Mouse (Mus musculus): Measurements from ENCODE around the gene Shb.

Gene Shb

DNA sequence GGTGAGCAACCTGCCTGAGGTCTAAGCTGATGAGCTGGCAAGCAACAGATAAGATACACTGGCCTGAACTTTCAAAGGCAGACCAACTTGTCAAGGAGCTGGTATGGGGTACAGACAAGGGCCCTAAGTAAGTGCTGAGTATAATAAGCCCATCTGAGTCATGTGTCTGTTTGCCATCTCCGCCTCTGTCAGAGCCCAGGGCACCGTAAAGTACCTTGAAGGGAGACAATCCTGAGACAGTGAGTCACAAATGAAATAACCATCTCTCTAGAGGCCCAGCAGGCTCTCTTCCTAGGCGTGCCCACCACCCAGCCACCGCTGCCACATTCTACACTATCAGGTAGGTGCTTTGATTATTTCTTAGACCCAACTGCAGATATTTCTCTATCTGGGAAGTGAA lies 77.3 kb downstream of the Shb start:
- DNase-seq (ENCODE audit: low spot score) = no peak

DNA sequence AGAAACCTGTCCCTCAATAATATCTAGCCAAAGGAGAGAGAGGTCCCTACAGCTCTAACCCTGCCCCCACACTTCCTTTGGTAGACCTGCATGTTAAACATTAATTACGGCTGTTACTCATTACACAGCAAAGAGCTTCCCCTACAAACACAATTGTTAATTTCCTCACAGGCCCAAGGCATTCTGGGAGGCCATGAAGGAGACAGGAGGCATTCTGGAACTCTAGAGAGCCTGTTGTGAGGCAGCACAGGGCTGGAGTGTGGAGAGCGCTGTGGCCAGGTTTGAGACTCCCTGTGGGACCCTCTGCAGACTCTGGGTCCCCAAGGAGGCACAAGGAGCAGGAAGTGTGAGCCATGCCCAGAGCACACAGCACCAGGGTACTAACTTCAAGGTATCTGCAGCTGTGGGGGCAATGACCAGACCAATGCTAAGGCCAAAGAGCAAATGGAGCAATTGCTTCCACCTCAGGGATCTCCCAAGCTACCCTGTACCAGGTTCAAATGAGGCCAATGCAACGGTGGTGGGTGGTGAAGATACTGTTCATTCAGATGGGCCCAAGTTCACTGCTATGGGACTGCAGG lies 78.9 kb downstream of the Shb start:
- DNase-seq (ENCODE audit: low spot score) = no peak

DNA sequence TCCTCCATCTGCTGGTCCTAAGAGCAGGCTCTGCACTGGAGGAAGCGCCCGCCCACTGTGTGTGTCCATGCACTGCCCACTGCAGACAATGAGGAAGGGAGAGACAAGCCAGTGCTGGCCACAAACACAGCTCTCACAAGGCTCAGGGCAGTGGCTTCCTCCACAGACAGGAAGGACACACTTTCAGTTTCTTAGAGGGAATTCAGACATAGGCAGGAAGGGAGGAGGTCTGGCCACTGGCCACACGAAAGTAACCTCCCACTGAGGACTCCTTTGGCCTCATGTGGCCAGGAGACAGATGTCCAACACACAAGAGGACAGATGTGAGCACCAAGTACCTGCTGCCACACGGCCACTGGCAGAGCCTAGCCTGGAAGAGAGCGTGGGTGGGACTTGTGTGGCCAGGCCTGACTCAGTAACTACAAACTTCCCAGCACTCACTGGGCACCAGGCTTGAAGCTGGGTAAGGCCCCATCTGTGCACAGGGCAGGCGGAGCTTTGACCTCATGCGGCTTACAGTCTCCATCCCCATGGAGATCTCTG lies 79.6 kb downstream of the Shb start:
- DNase-seq (ENCODE audit: low spot score) = peak; percentile 57

DNA sequence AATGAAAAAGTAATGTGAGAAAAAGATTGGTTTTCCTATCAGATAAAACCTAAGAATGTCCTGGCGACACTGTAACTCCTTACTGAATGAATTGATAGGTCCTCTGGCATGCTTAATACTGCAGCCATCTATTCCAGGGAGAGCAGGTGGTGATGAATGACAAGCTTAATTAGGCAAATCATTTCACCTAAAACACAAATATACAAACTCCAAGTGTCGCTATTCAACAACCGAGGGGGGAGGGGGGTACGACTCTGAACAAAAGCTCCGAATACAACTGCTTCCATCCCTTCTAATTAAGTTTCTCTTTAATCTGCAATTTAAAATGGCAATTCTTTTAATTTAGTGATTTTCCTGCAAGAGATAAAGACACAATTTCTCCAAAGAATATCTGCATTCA lies 83.3 kb downstream of the Shb start:
- DNase-seq (ENCODE audit: low spot score) = no peak

DNA sequence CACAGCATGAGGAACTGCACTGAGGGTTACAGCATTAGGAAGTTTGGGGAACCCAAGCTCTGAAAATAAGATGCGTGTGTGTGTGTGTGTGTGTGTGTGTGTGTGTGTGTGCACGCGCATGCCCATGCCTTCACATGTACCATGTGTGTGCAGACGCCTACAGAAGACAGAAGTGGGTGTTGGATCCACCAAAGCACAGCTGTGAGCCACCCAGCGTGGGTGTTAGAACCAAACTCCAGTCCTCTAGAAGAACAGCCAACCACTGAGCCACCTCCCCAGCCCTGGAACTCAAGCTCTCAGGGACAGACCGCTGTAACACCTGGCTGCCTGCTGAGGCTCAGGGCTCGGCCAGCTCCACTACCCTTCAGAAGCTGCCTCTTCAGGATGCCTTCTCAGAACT lies 83.8 kb downstream of the Shb start:
- DNase-seq (ENCODE audit: low spot score) = peak; percentile 50

DNA sequence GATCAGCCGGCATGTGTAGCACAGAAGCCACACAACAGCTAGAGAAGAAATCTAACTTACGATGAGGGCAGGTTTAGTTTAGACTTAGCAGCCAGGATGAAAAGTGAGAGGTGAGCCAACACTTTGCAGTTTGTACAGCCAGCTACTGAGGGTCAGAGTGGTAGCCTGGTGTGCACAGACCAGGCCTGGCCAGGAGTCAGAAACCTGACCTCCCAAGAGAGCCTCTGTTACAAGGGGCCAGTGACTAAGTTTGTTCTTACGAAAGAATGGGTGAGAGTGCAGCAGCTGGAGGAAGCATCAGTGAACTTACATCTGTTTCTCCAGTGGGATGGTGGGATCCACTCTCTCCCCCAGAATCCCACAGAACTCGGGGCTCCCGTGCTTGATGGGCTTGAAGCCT lies 85.1 kb downstream of the Shb start:
- DNase-seq (ENCODE audit: low spot score) = no peak

DNA sequence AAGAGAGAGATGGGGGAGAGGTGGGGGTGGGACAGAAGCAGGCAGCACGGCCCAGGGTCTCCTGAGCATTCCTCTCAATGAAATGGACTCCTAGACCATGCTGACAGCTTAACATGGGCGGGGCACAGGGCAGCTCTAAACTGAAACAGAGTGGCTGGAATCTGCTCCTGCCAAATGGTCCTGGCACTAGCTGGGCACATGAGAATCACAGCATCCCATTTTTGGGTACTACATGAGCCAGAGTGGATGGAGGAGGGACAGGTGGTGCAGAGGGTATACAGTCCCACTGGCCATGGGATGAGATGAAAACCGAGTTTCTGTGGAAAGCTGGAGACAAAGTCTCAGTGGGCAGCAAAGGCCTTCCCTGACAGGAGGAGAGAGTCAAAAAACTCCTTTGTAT lies 87.0 kb downstream of the Shb start:
- no peak for DNase-seq (ENCODE audit: low spot score)

DNA sequence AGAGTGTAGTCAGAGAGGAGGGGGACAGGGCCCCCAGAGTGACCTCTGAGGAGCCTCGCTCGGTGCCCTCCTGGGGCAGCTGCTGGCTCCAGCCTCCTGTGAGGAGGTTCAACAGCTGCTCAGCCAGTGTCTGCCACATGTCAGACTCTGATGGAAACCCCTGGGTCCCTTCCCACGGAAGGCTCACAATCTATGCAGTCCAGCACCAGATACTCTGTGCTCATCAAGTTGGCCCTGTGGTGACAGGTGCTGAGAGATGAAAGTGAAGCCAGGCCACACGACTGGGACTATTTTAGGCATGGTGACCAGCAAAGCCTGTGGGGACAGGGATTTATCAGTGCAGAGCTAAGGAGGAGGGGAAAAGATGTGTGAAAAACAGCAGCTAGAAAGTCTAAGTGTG lies 87.5 kb downstream of the Shb start:
- DNase-seq (ENCODE audit: low spot score) = no peak

DNA sequence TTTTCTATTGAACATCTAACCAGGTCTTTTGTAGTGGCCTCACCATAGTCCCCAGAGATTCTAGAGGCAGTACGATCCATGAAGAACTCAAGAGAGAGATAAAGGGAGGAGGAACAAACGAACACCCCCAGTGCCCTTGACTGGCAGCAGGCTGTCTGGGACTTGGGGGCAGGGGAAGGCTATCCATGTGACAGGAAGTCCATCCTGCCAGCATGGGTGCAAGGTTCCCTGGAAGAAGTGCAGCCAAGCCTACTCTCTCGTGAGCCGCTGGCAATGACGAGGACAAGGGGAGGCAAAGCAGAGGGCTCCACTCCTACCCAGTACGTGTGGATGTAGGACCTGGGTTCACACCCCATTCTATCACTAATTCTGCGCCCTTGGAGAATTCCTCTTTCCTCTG lies 88.6 kb downstream of the Shb start:
- no peak for DNase-seq (ENCODE audit: low spot score)

DNA sequence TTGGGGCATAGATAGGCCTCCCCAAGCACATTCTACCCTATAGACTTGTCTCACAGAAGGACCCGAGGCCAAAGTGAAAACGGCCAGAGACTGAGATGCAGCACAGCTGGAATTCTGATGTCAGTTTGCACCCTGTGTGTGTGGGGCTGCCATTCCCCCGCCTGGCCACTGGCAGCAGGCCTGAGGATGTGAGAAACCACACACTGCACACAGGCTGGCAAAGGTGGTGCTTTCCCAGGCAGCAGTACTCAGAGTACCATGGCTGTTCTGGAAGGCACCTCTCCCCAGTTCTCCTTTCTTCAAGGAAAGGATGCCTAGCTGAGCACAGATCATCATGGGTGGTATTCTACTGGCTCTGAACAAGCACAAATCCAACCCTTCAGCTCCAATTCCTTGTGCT lies 90.0 kb downstream of the Shb start:
- DNase-seq (ENCODE audit: low spot score) = no peak

DNA sequence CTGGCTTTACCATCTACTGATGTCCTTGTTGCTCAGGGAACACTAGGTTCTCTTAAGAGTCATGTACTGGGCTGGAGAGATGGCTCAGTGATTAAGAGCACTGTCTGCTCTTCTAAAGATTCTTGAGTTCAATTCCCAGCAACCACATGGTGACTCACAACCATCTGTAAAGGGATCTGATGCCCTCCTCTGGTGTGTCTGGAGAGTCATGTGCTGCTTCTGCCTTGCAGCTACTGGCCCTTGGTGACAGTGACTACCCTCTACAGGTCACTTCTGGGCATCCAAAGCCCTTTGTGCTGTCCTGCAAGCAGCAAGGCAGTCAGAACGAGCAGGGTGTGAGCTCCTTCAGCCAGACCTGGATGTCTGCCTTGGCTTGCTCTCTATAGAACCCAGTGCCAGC lies 90.5 kb downstream of the Shb start:
- no peak for DNase-seq (ENCODE audit: low spot score)

DNA sequence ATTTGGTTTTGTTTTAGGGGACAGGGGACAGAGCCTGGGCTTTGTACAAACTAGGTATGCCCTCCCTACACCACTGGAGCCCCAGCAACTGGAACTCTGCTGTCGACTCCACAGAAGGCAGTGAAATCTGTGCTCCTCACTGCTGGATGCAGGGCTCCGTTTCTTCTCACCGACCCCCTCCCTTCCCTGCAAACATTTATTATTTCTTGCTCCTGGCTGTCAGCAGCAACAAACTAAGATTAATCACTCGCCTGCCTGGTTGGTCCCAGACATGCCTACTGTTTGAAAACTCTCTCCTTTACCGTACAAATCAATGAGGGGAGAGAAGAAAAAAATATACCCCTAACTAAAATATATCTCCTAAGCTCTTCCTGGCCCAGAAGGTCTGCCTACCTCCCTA lies 93.0 kb downstream of the Shb start:
- DNase-seq (ENCODE audit: low spot score) = no peak

DNA sequence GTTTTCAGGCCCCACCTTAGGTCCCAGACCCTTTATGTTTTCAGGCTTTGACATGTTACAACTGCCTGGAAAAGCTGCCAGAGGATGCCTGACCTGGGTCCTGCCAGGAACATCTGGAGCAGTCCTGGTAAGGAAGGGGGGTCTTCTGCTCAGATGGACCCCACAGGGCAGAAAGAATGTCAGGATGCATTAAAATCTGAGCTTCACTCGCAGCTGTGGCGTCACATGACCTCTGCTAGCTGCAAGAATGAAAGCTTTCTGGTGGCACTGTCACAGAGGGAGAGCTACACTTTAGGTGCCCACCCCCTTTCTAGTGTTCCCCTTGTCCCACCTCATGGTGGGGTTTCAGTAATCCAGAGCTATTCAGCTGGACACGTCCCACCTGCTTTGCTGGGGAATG lies 95.3 kb downstream of the Shb start:
- DNase-seq (ENCODE audit: low spot score) = no peak

DNA sequence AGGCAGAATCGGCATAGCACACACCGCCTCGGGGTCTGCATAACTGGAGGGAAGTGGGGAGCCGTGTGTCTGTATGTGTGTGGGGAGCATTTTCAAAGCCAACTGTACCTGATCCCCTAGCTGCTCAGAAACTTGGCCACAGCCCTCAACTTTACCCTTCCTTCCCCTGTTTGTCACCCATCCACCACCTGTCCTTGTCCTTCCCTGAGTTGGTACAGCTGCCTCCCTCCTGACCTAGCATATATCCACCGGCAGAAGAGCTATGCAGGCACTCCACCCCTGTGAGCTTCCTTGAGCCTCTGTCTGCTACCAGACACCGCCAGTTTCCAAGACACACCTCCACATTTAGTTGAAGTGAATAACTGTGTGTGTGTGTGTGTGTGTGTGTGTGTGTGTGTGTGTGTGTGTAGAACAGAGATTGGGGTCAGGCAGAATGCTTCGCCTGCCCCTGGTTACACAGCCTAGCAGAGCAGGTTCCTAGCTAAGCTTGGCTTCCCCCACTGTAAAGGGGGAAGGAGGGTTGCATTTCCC lies 95.8 kb downstream of the Shb start:
- DNase-seq (ENCODE audit: low spot score) = no peak

DNA sequence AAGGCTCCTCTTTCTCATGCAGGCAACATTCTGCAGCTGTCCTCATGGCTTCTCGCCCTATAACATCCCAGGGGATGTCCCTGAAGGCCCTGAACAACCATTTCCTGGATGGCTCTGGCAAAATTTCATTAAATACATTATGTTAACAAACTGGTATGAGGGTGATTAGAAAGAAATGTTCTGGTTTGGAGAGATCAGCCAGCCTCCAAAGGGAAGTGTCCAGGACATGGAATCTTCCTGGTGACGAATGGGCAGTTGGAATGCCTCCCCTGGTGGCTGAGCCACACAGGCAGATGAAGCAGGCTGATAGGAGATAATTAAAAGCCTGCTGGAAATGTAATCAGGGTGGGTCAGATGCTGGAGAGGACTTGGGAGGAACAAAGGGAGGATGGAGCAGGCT lies 96.4 kb downstream of the Shb start:
- no peak for DNase-seq (ENCODE audit: low spot score)

DNA sequence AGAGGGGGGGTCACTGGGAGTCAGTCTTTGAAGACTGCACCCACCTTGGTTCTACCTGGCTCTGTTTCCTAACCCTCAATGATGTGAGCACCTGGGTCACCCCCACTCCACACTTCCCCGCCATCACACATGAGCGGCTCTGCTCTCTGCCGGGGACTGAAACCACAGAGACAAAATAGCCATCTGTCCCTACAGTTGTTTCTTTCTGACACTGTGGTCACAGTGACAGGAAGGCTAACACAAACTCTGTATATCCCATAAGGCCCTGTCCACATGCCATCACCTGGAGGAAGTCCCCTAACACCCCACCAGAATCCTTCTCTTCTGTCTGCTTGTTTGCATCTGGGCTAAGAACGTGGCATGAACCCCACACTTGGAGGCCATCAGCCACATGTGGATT lies 97.6 kb downstream of the Shb start:
- no peak for DNase-seq (ENCODE audit: low spot score)

DNA sequence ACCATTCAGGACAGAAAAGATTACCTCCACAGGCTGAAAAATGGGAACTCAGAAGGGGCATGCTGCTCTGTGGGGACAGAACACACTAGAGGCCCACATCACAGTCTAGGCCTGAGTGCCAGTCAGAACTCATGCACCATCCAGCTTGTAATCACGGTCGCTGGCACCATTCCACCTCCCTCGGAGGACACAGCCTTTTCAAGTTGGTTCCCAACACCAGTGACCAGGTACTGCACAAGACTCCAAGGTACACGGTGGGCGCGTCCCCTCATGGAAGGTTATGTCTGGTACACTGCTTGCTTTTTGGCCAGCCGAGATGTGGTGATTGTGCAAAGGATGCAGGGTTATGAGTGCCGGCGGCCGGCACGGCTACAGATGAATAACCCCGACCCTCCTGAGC lies 98.2 kb downstream of the Shb start:
- DNase-seq (ENCODE audit: low spot score) = no peak

DNA sequence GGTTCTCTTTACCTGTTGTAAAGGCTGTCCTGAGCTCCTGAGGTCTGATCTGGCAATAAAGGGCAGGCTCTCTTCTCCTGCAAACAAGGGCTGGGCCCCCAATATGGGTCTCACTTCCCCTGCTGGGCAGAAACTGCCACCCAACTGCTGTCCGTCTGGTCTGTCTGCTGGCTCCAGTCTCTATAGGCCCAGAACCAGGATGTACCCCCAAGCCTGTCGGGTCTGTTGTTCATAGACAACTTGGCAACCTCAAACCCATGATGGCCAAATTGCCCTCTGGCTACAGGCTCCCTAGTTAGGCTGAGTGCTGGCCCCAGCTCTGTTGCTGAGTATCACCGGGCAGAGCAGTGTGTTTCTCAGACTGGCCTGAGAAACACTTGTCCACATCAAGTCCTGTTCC lies 100.5 kb downstream of the Shb start:
- no peak for DNase-seq (ENCODE audit: low spot score)

DNA sequence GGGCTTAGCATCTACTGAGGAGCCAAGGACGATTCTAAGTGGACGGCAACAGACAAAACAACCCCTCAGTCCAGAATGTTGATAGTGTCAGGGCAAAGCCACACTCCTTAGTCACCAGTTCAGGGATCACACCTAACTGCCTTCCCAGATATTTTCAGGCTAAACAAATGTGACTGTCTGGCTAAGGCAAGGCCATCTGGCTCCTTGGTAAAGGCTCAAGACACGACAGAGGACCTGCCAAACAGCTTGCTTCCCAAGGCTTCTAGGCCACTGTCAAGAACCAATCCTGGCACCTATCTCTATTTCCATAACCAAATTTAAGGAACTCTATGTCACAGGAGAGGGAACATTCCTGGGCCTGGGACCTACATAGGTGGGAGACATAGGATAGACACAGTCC lies 101.0 kb downstream of the Shb start:
- no peak for DNase-seq (ENCODE audit: low spot score)

DNA sequence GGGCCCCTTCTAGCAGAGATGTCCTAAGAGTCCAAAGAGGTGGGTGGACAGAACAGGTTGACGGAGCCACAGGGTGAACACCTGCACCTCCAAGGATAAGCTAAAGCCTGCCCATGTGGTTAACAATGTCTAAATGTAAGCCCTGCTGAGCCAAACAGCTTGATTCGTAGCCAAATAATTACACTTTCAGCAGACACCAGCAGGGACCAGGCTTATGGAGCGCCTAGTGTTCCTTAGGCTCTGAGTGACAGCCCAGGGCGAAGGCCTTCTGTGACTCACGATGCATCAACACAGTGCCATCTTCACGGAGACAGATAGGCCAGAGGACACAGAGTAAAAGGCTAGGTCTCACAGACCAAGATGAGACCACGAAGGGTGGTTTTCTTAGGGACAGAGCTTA lies 102.8 kb downstream of the Shb start:
- DNase-seq (ENCODE audit: low spot score) = no peak

DNA sequence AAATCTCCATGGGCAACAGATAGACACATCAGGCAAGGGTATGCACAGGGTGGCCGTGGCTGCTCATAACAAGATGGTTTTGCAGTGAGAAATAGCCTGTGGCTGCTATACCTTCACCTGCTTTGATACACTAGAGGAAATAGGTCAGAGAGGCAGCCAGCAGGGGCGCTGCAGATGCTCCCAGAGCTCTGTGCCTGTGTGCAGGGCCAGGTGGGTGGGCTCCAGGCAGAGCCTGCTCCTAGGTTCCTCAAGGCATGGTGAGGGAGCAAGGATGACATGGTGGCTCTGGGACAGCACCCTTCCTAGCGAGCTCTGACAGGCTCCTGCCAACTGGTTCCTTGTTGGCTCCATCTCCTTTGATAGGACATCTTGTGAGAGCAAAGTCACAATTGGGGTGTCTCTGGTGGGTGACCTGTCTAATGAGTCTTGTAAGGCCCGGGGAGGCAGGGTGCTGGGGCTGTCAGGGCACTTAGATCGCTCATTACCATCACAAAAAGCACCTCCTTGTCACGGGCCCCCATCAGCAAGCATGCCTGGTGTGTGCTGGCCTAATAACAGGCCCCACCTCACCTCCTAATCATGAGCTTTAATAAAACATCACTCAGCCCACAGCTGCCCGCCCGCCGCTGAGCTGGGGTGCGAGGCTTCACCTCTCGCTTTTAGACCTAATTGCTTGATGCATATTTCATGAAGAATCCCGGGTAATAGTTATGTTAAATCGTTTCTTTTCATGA lies 105.4 kb downstream of the Shb start:
- DNase-seq (ENCODE audit: low spot score) = no peak

DNA sequence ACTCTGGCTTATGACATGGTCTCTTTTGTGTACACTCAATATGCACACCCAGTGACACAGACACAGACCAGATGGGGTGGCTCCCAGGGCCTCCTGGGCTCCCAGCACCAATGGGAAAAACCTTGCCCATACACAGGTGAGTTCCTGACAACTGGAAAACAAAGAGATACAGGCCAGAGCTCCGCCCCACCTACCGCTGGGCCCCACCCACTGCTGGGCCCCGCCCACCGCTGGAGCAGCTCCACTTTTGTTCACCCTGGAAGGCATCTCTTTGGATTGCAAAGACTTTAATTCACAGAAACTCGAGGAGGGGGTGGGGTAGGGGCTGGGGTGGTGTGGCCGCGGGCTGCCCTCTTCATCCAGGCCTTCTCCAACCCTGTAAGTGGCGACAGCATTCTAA lies 108.9 kb downstream of the Shb start:
- DNase-seq (ENCODE audit: low spot score) = no peak

DNA sequence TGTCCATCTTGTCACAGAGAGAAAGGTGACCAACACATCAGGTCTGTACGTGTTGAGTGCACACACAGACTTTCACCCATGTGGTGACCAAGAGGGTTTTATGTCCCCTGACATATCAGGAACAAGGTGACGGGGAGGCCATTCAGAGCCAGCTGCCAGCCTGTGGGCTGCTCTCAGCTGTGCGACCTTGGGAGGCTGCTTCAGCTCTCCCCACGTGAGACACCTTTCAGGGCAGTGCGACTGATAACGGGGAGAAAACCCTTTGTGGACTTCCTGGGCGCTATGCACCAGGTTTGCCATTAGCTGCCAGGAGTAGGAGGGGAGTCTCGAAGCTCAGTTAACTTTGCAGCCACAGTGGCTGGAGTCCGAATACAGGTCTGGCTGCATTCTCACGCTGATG lies 109.6 kb downstream of the Shb start:
- no peak for DNase-seq (ENCODE audit: low spot score)

All from layer of hippocampus, adult 11-12 months (tissue).